Mouse (Mus musculus) 3T3-L1 (cell line): ENCODE results near the gene Scamp4.
A peak's percentile ranks its signal among the peaks of the same experiment; 100 is the strongest.
"Not testable (repeated sequence)": the region's sequence is repeated elsewhere in the genome, so short reads cannot be mapped to it uniquely, and the experiment has no call there.

ENCODE experiments used
- DNase-seq: peaks from one replicate; pipeline ENCODE4 v3.0.0-alpha.2; 2015; ENCODE audit warnings: low read depth, low spot score

Gene Scamp4

DNA sequence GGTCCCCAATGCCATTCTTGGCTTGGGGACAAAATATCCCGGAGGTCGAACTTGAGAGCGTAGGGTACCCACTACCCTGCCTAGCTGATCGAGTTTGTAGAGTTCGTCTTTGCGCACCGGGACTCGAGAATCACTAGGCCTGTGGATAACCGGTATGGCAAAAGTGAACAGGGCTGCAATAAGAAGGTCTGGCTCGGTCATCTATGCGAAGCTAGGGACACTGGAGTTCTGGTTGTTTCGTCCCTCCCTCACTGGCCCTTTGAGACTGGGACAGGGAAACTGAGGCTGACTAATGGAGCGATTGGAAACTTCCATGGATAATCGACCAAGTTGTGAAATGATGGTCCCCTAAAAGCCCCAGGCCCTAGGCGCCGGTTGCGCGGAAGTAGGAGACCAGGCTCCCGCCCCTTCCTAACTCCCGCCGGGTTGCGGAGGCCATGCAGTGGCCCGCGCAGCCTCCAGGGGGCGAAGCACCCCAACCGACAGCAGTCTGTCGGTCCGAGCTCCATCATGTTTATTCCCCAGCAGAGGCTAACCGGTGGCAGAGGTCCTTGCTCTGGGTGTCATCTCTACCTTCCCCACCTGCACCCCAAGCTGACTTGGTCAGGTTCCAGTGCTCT is 24.4 kb upstream of the Scamp4 start:
- peak; percentile 86 for DNase-seq

GRCm38 (mm10) chr10:80578911-80579310 is 23.8 kb upstream of the Scamp4 start:
- DNase-seq, result peak; percentile 91

DNA sequence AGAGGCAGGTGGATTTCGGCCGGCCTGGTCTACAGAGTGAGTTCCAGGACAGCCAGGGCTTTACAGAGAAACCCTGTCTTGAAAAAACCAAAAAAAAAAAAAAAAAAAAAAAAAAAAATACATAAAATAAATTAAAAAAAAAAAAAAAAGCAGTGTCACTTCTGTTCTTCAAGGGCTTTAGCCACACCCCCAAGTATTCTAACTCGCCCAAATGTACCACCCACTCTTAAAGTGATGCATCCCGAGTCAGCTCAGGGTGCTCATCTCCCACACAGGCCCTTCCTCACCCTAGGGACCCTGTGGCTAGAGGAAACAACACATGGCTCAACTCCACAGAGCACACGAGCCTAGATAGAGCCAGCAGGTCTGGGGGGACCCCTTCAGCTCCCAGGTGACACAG is 19.6 kb upstream of the Scamp4 start:
- DNase-seq, result no peak

GRCm38 (mm10) chr10:80584045-80584488 is 18.6 kb upstream of the Scamp4 start:
- no peak for DNase-seq

- DNase-seq, result no peak
These were observed 17.8 kb upstream of the Scamp4 start for GRCm38 (mm10) chr10:80584642-80585552.

GRCm38 (mm10) chr10:80585581-80585980 is 17.1 kb upstream of the Scamp4 start:
- DNase-seq, result no peak

DNA sequence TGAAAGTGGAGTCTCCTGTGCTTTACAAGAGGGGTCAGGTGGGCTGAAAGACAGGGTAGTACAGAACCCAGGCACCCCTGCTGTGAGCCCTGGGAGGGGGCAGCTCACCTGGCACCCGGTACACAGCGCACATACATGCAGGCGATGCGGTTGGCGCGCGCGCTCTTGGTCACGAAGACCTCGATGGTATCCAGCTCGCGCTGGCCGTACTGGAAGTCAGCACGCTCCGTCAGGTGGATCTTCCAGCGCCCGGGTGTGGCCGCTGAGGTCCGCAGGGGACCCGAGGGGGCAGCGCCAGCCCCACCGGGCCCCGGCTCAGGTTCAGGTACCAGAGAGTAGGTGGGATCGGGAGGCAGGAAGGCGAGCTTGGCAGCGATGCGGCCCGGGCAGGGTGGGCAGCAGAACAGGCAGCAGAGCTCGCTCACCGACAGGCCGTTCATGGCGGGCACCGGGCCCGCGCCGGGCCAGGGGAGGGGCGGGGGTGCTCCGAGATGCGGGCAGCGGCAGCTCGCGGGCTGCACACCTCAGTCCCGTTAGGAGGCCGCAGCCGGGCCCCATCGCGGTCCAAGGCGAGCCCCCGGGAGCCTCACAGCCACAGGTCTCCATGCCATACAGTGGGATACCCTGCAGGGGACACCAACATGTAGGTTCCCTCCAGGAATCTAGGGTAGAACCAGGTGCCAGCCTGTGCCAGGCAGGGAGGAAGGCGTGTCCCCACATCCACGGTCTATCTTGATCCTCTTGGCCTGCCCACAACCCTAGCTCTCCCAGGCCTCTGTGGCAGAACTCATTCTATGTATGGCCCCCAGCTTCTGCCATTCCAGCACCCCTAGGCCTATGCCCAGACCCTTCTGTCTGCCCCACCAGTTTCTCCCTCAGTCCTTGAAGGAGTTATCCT is 16.0 kb upstream of the Scamp4 start:
- no peak for DNase-seq

- DNase-seq, result no peak
These were observed 15.4 kb upstream of the Scamp4 start for GRCm38 (mm10) chr10:80587305-80587657.

GRCm38 (mm10) chr10:80589127-80589878 is 13.4 kb upstream of the Scamp4 start:
- peak; percentile 54 for DNase-seq

GRCm38 (mm10) chr10:80589879-80590854 is 12.5 kb upstream of the Scamp4 start, which contains the start of gene Abhd17a:
Gene Abhd17a (minus strand): TSS chr10:80590341.
- DNase-seq, result peak; percentile 97

- no peak for DNase-seq
These were observed 6.4 kb upstream of the Scamp4 start for GRCm38 (mm10) chr10:80596318-80596717.

DNA sequence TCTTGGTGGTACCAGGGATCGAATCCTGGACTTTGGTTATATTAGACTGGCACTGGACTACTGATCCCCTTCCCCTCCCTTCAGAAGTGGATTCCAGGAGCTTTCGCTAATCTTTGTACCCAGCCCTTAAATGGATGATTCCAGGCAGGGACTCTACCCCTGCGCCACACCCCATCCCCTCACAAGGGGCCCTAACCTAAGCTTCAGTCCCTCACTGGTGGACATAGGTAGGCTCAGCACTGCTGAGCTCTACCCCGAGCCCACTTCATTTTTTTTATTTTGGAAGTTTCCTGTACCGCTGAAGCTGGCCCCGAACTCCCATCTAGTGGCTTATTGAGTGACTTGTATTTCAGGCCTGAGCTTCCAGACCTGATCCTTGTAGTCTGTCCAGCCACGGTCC is 692 bp downstream of the Scamp4 start:
- no peak for DNase-seq

DNA sequence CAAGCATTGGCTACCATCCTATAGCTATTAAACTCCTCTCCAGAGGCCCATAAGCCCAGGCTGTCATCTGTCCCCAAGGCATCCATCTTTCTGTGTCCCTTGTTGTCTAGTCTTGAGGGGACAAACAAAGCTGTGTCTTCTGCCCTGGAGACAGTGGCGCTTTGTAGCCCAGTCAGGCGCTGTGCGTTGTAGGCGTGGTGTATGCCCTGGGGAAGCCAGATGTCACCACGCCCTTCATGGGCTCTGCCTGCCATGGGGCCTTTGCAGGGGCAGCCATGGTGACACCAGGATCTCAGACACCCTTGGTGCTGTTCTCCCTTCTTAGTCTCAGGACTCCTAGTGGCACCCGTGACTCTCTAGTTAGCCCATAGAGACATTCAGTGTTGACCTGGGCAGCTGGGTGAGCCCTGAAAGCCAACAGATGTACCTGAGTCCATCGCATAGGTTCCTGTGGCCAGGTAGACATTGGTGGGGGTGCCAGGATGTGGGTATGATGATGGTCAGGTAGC is 1.4 kb downstream of the Scamp4 start:
- DNase-seq, result no peak

- DNase-seq, result no peak
These were observed 2.3 kb downstream of the Scamp4 start for GRCm38 (mm10) chr10:80604988-80605387.

- not testable (repeated sequence) for DNase-seq
These were observed 3.0 kb downstream of the Scamp4 start, which contains the start of gene Gm49322 for GRCm38 (mm10) chr10:80605721-80606120. Gene Gm49322 (plus strand): TSS chr10:80606021.

DNA sequence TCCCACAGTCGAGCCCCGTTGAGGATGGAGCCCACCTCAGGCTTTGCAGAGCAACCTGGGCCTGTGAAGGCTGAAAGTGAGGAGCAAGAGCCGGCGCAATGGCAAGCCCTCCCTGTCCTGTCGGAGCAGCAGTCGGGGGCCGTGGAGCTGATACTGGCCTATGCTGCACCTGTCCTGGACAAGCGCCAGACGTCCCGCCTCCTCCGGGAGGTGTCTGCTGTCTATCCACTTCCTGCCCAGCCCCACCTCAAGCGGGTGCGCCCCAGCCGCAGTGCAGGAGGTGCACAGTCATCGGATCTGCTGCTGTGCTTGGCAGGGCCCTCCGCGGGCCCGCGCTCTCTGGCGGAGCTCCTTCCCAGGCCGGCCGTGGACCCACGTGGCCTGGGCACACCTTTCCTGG is 3.6 kb downstream of the Scamp4 start:
- DNase-seq, result no peak

- DNase-seq, result no peak
These were observed 4.2 kb downstream of the Scamp4 start for GRCm38 (mm10) chr10:80606737-80607350.

- no peak for DNase-seq
These were observed 5.8 kb downstream of the Scamp4 start for GRCm38 (mm10) chr10:80608435-80608834.

GRCm38 (mm10) chr10:80609269-80609924 is 6.7 kb downstream of the Scamp4 start:
- DNase-seq, result no peak
